Mouse (Mus musculus): ENCODE results near the gene Dbx2.

The Dbx2 gene

GRCm38 (mm10) chr15:95655860-95656259, at the start of gene Dbx2:
TSS of gene Dbx2 (minus strand) at chr15:95655960.
- DNase-seq (ENCODE audit: low spot score in 2 of 2) = no peak

GRCm38 (mm10) chr15:95702206-95702605, 46.4 kb upstream of the Dbx2 start:
- DNase-seq (ENCODE audit: low spot score in 2 of 2) = no peak

GRCm38 (mm10) chr15:95701573-95701972, 45.8 kb upstream of the Dbx2 start:
- no peak for DNase-seq (ENCODE audit: low spot score in 2 of 2)

GRCm38 (mm10) chr15:95699371-95699770, 43.6 kb upstream of the Dbx2 start:
- no peak for DNase-seq (ENCODE audit: low spot score in 2 of 2)

GRCm38 (mm10) chr15:95693759-95694158, 38.0 kb upstream of the Dbx2 start:
- no peak for DNase-seq (ENCODE audit: low spot score in 2 of 2)

GRCm38 (mm10) chr15:95691594-95691993, 35.8 kb upstream of the Dbx2 start:
- no peak for DNase-seq (ENCODE audit: low spot score in 2 of 2)

- no peak for DNase-seq (ENCODE audit: low spot score in 2 of 2)
Observed at GRCm38 (mm10) chr15:95691129-95691528, 35.4 kb upstream of the Dbx2 start.

GRCm38 (mm10) chr15:95682620-95683019, 26.9 kb upstream of the Dbx2 start:
- no peak for DNase-seq (ENCODE audit: low spot score in 2 of 2)

GRCm38 (mm10) chr15:95675645-95676044, 19.9 kb upstream of the Dbx2 start:
- DNase-seq (ENCODE audit: low spot score in 2 of 2) = no peak

- no peak for DNase-seq (ENCODE audit: low spot score in 2 of 2)
Observed at GRCm38 (mm10) chr15:95675176-95675575, 19.4 kb upstream of the Dbx2 start.

GRCm38 (mm10) chr15:95667209-95667608, 11.4 kb upstream of the Dbx2 start:
- no peak for DNase-seq (ENCODE audit: low spot score in 2 of 2)

- no peak for DNase-seq (ENCODE audit: low spot score in 2 of 2)
Observed at GRCm38 (mm10) chr15:95665002-95665401, 9.2 kb upstream of the Dbx2 start.

GRCm38 (mm10) chr15:95661718-95662117, 6.0 kb upstream of the Dbx2 start:
- DNase-seq (ENCODE audit: low spot score in 2 of 2) = no peak

- no peak for DNase-seq (ENCODE audit: low spot score in 2 of 2)
Observed at GRCm38 (mm10) chr15:95660368-95660767, 4.6 kb upstream of the Dbx2 start.

- no peak for DNase-seq (ENCODE audit: low spot score in 2 of 2)
Observed at GRCm38 (mm10) chr15:95654211-95654897, 1.4 kb downstream of the Dbx2 start.

- DNase-seq (ENCODE audit: low spot score in 2 of 2) = no peak
Observed at GRCm38 (mm10) chr15:95653812-95654210, 1.9 kb downstream of the Dbx2 start.

GRCm38 (mm10) chr15:95652898-95653707, 2.7 kb downstream of the Dbx2 start:
- no peak for DNase-seq (ENCODE audit: low spot score in 2 of 2)

- no peak for DNase-seq (ENCODE audit: low spot score in 2 of 2)
Observed at GRCm38 (mm10) chr15:95651824-95652223, 3.9 kb downstream of the Dbx2 start.

GRCm38 (mm10) chr15:95643505-95644029, 12.2 kb downstream of the Dbx2 start:
- DNase-seq (ENCODE audit: low spot score in 2 of 2) = no peak

- DNase-seq (ENCODE audit: low spot score in 2 of 2) = no peak
Observed at GRCm38 (mm10) chr15:95640347-95640746, 15.4 kb downstream of the Dbx2 start.

- no peak for DNase-seq (ENCODE audit: low spot score in 2 of 2)
Observed at GRCm38 (mm10) chr15:95639829-95640134, 16.0 kb downstream of the Dbx2 start.

- DNase-seq (ENCODE audit: low spot score in 2 of 2) = no peak
Observed at GRCm38 (mm10) chr15:95639115-95639828, 16.5 kb downstream of the Dbx2 start.

Data from spleen, postnatal 14 days (tissue).